In the genomic region with DNA sequence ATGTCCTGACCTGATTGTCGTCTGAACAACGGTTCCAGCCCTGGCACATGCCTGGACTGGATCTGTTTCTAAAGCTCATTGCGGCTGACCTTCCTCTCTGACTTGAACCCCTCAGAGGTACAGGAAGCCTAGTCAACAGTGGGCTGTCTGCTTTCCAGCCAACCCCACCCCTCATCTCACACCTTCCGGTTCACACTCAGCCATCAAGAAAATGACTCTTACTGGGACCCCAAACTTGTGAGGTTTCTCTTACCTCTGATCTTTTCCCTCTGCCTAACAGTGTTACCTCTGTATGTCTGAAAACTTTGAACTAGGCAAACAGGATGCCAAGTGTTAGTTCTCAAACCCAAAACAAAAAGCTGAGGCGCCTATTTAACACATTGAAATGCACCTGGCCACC, we compare ENCODE assay signal across 27 mouse cellular contexts.
"Had no signal": no experiment of that assay in that cellular context is flagged by ENCODE, and none has a peak within 500 bp of the region (broad histone marks: within the 10 kb centered on the region; RNA-seq: fewer than 3 reads in every experiment).

No protein-coding gene starts in this region.

- H3K27ac ChIP-seq: gastrocnemius, adult 2 months; heart, embryonic 10.5 days; hindbrain, embryonic 10.5 days; hindbrain, embryonic 12.5 days; hindbrain, embryonic 15.5 days; hindbrain, postnatal 0 days; intestine, embryonic 15.5 days; kidney, embryonic 15.5 days; kidney, postnatal 0 days; limb, embryonic 13.5 days; limb, embryonic 15.5 days; liver, embryonic 12.5 days had no signal

- H3K9me3 ChIP-seq: heart, embryonic 10.5 days; heart, embryonic 12.5 days; hindbrain, embryonic 10.5 days; hindbrain, embryonic 12.5 days; hindbrain, embryonic 15.5 days; intestine, embryonic 15.5 days; kidney, embryonic 15.5 days; limb, embryonic 13.5 days; limb, embryonic 15.5 days; liver, embryonic 12.5 days had no signal

- ATAC-seq: hindbrain, postnatal 0 days; inflammation-experienced regulatory T-cells, adult 6 months; intestine, embryonic 15.5 days; intestine, postnatal 0 days; liver, embryonic 12.5 days had no signal

- H3K27me3 ChIP-seq: heart, embryonic 12.5 days; hindbrain, embryonic 12.5 days; hindbrain, embryonic 15.5 days; liver, embryonic 12.5 days had no signal

- H3K9ac ChIP-seq: heart, embryonic 12.5 days; hindbrain, embryonic 12.5 days; hindbrain, embryonic 15.5 days; intestine, embryonic 15.5 days; kidney, embryonic 15.5 days; limb, embryonic 13.5 days; limb, embryonic 15.5 days; liver, embryonic 12.5 days had no signal

- H3K4me1 ChIP-seq: heart, embryonic 10.5 days; heart, embryonic 12.5 days; hindbrain, embryonic 10.5 days; hindbrain, embryonic 12.5 days; hindbrain, embryonic 15.5 days; liver, embryonic 12.5 days had no signal

- DNase-seq: gastrocnemius, adult 2 months; gastrocnemius, postnatal 10 days; gastrocnemius, postnatal 25 days; heart, adult 18-20 months; heart, postnatal 10 days; heart, postnatal 4 days; kidney, adult 18-20 months; kidney, adult 9 months; kidney, postnatal 14 days; kidney, postnatal 36 days; layer of hippocampus, adult 9-11 months; layer of hippocampus, postnatal 36 days; left cerebral cortex, postnatal 4 days had no signal

- H3K36me3 ChIP-seq: heart, embryonic 10.5 days; heart, embryonic 12.5 days; hindbrain, embryonic 10.5 days; hindbrain, embryonic 12.5 days; hindbrain, embryonic 15.5 days; intestine, embryonic 15.5 days; kidney, embryonic 15.5 days; limb, embryonic 13.5 days; limb, embryonic 15.5 days; liver, embryonic 12.5 days had no signal

- H3K4me3 ChIP-seq: gastrocnemius, adult 2 months; heart, embryonic 10.5 days; heart, embryonic 12.5 days; hindbrain, embryonic 10.5 days; hindbrain, embryonic 12.5 days; hindbrain, embryonic 15.5 days; intestine, embryonic 15.5 days; kidney, embryonic 15.5 days; limb, embryonic 13.5 days; limb, embryonic 15.5 days; liver, embryonic 12.5 days had no signal

- H3K4me2 ChIP-seq: heart, embryonic 12.5 days; hindbrain, embryonic 12.5 days; hindbrain, embryonic 15.5 days; intestine, embryonic 15.5 days; kidney, embryonic 15.5 days; limb, embryonic 13.5 days; limb, embryonic 15.5 days; liver, embryonic 12.5 days had no signal
